Mouse (Mus musculus): ENCODE data around the gene Ryr2.

Ryr2 gene

DNA sequence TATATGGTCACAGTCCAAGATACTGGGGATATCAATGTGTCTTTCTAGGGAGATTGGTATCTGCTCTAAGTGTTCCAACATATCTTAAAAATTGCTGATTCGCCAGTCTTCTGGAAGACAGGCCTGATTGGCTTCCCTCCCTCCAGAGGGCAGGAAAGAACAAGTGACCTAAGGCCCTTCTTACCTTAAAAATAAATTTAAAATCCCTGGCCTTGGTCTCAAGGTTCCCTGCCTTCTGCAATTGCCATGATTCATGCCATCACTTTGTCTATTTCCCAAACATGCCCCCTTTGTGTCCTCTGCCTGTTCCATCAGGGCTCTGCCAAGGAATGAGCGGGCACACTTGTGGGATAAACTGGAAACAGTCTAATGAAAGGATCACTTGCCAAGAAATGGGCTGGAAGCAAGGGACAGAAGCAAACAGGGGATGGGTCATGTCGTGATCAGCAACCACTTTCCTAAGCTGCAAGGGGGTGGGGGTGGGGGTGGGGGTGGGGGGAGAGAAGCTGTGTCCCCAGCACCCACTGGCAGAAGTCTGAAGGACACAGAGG lies 10.3 kb downstream of the Ryr2 start:
- no peak for DNase-seq (ENCODE audit: extremely low read depth, low read depth)

DNA sequence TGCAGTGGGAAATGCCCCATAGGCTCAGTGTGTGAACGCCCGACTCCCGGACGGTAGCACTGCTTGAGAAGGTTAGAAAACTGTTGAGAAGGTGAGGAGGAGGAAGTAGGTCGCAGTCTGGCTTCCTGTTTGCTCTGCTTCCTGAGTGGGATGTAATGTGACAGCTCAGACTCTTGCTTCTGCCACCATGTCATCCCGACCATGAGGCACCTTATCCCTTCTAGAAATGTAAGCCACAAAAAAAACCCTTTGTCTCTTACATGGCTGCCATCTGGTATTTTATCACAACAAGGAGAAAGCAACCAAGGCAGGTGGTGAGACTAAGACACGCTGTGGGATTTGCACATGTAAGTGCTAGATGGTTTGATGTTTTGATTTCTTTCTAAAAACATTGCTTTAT lies 12.2 kb downstream of the Ryr2 start:
- no peak for DNase-seq (ENCODE audit: extremely low read depth, low read depth)

DNA sequence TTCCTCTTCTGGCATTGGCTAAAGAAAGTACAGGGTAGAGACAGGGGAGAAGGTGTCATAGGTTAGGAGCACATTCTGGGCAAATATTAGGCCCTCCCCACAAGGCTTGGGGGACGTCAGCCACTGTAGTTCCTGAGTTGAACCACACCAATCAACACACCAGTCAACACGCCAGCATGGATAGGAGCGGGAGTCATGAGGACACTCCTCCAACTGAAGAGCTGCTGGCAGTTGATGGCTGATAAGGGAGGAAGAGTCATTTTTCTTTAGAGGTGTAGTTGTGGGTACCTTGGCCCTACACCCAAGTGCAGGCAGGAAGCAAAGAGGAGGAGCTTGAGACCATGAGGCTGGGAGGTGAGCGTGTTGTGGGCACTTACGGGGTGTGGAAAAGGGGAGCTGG lies 13.6 kb downstream of the Ryr2 start:
- no peak for DNase-seq (ENCODE audit: extremely low read depth, low read depth)

- no peak for DNase-seq (ENCODE audit: extremely low read depth, low read depth)
Measured at GRCm38 (mm10) chr13:12092379-12093107, 14.2 kb downstream of the Ryr2 start.

GRCm38 (mm10) chr13:12084112-12084475 lies 22.7 kb downstream of the Ryr2 start:
- DNase-seq (ENCODE audit: extremely low read depth, low read depth): no peak

DNA sequence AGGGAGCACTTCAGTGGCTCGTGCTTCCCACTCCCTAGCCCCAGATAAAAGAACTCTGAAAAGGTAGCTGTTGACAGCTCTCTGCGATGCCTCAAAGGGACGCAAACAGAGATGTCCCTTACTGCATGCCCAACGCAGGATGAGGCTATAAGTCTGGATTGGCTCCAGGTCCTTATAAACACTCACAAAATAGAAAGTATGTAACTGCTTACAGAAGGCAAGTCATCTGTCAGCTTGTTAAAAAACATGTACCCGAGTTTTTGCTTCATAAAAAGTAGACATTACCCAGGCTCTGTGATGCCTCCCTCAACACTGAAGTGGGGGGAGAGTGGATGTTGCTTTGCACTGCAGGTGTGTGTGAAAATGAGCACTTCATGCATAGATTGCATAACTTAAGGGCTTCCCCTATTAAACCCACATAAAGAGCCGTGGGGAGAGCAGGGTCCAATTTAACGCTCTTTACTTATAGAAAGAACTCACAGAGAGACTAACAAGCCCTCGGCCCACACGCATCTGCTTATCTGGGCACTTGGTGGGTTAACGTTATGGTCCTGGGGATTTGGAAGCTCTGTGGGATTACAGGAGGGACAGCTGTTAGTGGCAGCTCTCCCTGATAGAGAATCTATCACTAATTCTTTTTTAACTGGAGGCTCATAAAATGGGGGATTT lies 23.2 kb downstream of the Ryr2 start:
- DNase-seq (ENCODE audit: extremely low read depth, low read depth): no peak

GRCm38 (mm10) chr13:12080590-12080989 lies 26.2 kb downstream of the Ryr2 start:
- DNase-seq (ENCODE audit: extremely low read depth, low read depth): no peak

- DNase-seq (ENCODE audit: extremely low read depth, low read depth): no peak
Measured at GRCm38 (mm10) chr13:12079536-12079935, 27.2 kb downstream of the Ryr2 start.

DNA sequence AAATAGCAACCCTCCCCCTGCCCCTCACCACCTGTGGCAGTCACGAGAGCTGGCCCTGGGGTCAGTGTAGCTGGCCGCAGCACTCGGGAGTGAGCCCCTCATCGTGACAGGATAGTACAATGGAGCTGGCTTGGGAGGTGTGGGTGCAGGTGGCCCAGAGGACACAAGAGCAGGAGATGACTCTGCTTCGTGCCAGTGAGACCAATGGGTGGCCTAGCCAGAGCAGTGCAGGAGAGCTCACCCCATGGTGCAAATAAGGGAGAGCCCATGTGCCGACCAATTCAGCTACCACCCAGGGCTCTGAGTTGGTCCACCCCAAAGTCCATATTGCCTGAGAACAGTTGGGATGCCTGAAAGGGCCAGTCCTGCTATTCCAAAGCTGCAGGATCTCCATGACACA lies 31.8 kb downstream of the Ryr2 start:
- DNase-seq (ENCODE audit: extremely low read depth, low read depth): no peak

DNA sequence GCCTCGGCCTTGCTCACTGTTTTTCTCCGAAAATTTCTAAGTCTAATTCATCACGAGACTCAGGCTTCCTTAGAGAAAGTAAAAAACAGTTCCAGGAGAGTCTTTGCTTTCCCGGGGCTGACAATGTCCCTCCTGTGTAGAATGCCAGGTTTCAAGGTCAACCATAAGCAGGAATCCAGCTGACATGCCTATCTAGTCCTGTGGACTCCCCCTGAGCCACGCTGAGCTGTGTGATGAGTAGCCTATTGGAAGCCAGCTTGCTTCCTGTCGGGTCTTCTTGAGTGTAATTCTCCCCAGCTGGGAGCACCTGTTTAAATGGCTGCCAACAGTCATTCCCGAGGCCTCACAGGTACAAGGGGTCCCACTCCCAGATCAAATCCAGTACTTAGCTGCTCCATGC lies 34.2 kb downstream of the Ryr2 start:
- DNase-seq (ENCODE audit: extremely low read depth, low read depth): no peak

DNA sequence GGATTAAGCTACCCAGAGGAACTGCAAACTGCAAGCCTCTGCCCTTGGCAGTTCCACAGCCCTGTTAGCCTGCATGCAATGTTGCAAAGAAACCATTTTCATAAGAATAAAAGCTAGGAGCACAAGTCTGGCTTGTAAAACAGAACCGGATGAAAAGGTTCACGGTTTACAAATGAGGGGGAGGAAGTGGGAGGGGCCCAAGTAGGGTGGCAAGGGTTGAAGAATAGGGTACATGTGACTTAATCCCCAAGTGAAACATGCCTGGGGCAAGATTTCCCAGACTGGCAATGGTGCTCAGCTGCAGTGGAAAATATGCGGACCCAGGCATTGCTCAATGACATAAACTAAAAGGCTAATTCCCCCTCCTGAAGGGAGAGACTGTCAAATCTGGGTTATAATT lies 34.6 kb downstream of the Ryr2 start:
- DNase-seq (ENCODE audit: extremely low read depth, low read depth): no peak

DNA sequence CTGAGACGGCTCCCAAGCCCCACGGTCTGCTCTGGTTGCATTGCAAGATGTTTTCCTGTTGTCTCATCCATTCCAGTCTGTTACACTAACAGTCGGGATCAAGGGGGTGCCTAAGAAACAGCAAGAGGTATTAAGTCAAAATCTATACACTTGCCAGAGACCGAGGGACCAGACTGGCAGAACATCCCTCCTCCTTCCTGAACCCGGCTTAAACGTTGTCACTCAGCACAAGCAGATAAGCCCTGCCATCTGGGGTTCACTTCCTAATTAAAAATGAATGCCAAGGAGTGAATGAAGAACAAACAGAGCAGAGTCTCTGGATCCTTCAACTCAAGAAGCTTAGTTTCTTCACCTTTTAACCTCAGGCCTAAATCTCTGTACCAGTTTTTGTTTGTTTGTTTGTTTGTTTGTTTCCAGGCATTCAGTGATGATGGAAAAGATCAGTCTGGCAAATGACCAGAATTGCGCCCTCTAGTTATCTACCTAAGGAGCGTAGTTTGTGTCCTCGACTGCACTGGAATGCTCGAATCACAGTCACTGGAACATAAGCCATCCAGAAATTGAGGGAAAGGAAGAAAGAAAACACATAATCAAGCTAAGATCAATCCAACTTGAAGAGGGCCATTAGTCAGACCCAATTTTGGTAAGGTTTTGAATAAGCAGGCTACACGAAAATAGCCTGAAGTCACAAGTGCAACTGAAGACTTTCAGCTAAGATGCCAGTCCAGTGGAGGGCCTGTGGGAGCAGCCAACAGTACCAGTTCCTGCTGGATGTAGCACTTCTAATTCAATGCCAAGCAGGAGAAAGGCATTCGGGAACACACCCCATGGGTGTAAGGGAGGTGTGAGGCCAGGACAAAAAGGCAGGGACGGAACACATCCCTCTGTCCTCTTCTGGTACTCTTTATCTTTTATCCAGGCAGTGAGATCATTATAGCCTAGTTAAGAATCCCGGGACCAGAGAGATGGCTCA lies 36.3 kb downstream of the Ryr2 start:
- no peak for DNase-seq (ENCODE audit: extremely low read depth, low read depth)

GRCm38 (mm10) chr13:12064576-12064975 lies 42.2 kb downstream of the Ryr2 start:
- DNase-seq (ENCODE audit: extremely low read depth, low read depth): no peak

DNA sequence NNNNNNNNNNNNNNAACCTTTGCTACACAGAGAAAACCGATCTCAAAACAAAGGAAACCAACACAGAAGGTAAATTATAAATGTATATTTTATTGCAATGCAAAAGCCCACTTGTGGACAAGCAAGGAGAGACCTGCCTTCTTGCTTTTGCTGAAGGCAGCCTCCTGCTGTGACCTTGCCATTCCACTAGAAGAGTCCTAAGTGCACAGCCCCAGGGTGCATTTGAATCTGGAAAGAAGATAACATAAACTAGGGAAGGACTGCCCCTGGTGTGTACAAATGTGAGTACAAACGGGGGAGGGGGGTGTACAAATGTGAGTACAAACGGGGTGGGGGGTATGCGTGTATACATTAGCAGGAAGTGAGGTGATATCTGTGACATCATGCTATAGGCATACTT lies 43.2 kb downstream of the Ryr2 start:
- DNase-seq (ENCODE audit: extremely low read depth, low read depth): no peak

DNA sequence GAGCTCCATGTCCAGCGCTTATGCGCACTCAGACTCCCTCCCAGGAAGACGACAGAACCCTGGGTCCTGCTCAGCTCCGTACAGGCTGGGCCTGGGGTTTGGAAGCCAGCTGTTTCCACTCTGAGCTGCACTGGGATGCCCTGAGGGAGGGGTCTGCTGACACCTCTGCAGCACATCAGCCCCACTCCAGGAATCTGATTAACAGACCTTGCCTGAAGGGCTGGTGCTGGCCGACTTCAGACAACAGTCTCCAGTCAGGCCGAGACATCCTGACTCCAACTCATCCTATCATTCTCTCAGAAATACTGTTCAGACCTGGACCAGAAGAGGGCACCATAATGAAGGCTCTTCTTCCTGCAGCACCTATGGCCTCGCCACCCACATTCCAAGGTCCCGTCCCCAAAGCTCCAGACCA lies 49.4 kb downstream of the Ryr2 start:
- DNase-seq (ENCODE audit: extremely low read depth, low read depth): no peak

DNA sequence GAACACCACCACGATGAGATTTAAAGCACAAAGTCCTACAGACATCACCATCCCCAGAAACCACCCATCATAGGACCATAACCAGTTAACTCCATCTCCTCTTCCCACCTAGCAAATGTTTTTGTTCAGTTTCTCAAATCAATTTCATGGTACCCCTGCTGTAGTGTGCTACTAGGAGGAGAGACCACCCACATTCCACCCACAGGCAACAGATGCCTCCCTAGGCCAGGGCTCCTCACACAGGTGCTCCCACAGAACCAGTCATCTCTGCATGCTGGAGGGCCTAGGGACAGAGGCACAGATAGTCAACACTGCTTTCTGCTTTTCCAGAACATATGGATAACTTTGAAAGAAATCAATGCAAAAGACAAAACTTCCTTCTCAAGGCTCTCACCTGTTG lies 50.8 kb downstream of the Ryr2 start:
- no peak for DNase-seq (ENCODE audit: extremely low read depth, low read depth)

DNA sequence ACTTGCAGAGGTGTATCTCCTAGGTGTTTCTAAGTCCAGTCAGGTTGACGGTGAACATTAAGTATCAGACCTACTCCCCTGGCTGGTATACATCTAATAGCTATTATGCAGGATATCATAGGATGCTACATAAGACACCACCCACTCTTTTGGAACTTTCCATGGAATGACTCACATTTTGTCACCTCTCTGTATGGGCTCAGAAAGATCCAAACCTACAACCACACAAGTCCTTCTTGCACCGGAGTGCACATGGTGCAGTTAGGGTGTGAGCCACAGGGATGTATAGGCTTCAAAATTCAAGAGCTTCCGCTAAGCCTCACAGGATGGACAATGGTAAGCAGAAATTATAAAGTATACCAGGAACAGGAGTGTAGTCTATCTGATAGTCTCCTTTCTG lies 52.8 kb downstream of the Ryr2 start:
- no peak for DNase-seq (ENCODE audit: extremely low read depth, low read depth)

- no peak for DNase-seq (ENCODE audit: extremely low read depth, low read depth)
Measured at GRCm38 (mm10) chr13:12050809-12051208, 55.9 kb downstream of the Ryr2 start.

DNA sequence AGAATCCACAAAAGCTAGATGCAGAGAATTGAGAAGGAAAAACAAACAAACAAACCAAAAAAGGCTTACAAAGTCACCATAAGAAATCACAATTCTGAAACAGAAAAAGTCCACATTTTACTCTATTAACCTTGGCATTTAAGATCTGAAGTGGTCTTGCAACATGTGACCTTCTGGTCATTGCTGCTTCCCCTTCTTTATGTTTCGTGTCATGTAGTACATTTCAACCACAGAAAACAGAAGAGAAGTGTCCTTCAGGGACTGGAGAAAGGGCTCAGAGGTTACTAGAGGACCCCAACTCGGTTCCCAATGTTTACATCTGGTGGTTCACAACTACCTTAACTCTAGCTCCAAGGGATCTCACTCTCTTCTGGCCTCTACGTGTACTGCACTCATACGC lies 59.7 kb downstream of the Ryr2 start:
- no peak for DNase-seq (ENCODE audit: extremely low read depth, low read depth)

GRCm38 (mm10) chr13:12044751-12045150 lies 62.0 kb downstream of the Ryr2 start:
- DNase-seq (ENCODE audit: extremely low read depth, low read depth): no peak

DNA sequence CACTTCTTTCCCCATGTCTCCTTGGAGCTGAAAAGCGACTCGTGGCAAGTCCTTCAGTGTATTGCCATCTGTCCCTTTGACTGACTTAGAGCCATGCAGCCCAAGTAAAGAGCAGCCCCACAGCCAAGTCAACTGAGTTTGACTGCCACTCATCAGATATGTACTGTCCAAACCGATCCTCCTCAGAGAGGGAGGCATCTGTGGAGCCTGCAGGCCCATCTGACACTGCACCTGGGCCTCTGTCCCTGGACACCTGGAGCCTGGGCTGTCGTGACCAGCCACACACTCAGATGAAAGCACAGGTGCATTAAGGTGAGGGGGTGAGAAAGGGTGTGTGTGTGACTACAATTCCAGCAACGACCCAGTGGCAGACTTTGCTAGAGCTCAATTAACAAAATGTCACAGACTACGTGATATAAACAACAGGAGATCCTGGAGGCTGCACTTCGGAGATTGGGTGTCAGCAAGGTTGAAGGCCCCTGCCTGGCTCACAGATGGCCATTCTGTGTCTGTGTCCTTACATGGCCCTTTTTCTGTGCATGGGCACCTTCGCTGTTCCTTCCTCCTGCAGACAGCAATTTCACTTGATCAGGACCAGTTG lies 63.8 kb downstream of the Ryr2 start:
- no peak for DNase-seq (ENCODE audit: extremely low read depth, low read depth)
